Mouse (Mus musculus): ENCODE measurements at regions not wholly inside any gene's neighbourhood (a gene's known extent, or its start where the extent isn't known, plus 50 kb on each side); places are given as distances from the start of the nearest gene placed in this dataset.

DNA sequence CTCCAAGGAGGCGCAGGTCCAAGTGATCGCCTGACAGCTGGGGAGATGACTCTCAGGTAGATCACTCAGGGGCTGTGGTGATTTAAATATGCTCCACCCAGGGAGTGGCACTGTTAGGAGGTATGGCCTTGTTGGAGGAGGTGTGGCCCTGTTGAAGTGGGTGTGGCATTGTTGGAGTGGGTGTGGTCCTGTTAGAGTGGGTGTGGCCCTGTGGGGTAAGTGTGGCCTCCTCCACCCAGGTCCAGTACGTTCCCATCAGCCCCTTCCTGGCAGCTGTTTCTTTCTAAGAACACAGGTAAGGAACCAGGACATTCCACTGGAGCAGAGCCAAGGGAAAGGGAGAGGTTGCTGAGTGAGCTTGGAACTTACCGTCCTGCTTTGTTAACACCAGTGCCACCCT, 125.1 kb downstream of the Cryba4 start:
- TF ChIP-seq POLR2A (IDR thresholded peaks at IDR 0.05; ENCODE audit: insufficient read depth, low read length): no peak
- no peak for TF ChIP-seq CTCF (IDR thresholded peaks at IDR 0.05; ENCODE audit: low read depth, low read length)
